Mouse (Mus musculus): Measurements from ENCODE around the gene Emilin1.
A peak's percentile ranks its signal among the peaks of the same experiment; 100 is the strongest.

The Emilin1 gene

GRCm38 (mm10) chr5:30959966-30960501 is 46.8 kb downstream of the Emilin1 start, which contains the start of gene Preb:
TSS of gene Preb (minus strand) at chr5:30960361.
- DNase-seq (ENCODE audit: low spot score): peak; percentile 94

- no peak for DNase-seq (ENCODE audit: low spot score)
These were observed 47.6 kb downstream of the Emilin1 start for GRCm38 (mm10) chr5:30960814-30961213.

GRCm38 (mm10) chr5:30961545-30962505 is 48.6 kb downstream of the Emilin1 start:
- DNase-seq (ENCODE audit: low spot score): no peak

GRCm38 (mm10) chr5:30963916-30964315 is 50.7 kb downstream of the Emilin1 start:
- no peak for DNase-seq (ENCODE audit: low spot score)

- no peak for DNase-seq (ENCODE audit: low spot score)
These were observed 53.0 kb downstream of the Emilin1 start for GRCm38 (mm10) chr5:30966189-30966588.

GRCm38 (mm10) chr5:30968416-30968815 is 55.2 kb downstream of the Emilin1 start, which contains the start of gene Tcf23:
TSS of gene Tcf23 (plus strand) at chr5:30968662.
- DNase-seq (ENCODE audit: low spot score): no peak

- no peak for DNase-seq (ENCODE audit: low spot score)
These were observed 56.2 kb downstream of the Emilin1 start for GRCm38 (mm10) chr5:30969440-30969839.

All from urinary bladder, postnatal 10 days (tissue).